Comparison of ENCODE assay signal across 8 mouse cellular contexts in the genomic region with DNA sequence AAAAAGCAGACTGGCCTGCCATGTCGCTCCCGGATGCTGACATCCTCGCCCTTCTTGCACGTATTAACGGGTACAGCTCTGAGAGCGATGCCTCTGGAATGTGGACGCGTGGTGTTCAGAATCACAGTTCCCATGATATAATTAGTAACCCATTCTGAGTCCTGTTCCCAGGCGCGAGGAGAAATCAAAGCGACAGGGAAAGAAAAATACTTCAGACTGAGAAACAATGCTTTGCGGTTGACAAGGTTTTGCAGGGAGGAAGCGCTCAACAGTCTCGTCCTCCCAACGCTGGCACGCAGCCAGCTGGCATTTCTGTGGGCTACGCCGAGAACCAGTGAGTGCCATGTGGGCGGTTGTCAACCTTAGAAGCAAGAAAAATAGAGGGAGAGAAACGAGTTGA.
A peak's percentile ranks its signal among the peaks of the same experiment; 100 is the strongest.
DNase-seq lines count a peak whose midpoint lies in the region; ATAC-seq lines count a peak whose summit lies in the region.

No protein-coding gene starts in this region.

- no peaks in the 10 kb centered on the region for H3K4me1 ChIP-seq in liver, embryonic 12.5 days

- peak; percentile 3 for DNase-seq in liver
- DNase-seq in heart, postnatal 25 days (ENCODE audit: low spot score) = peak; percentile 1
- peak; percentile 53 for DNase-seq in layer of hippocampus, adult 9-10 months (ENCODE audit: low spot score)
- DNase-seq in testis, postnatal 10 days (ENCODE audit: low spot score) = peak; percentile 68
- no peak for DNase-seq in thymus, postnatal 36 days

- intact Hi-C loops in heart, postnatal 25 days (cut with DNase I) = no loop called here

- H3K9ac ChIP-seq in liver, embryonic 12.5 days = no peak overlapping the region

- no peaks in the 10 kb centered on the region for H3K36me3 ChIP-seq in liver, embryonic 12.5 days

- H3K9me3 ChIP-seq in liver, embryonic 12.5 days (replicated peaks) = no peaks in the 10 kb centered on the region

- WGBS in liver, embryonic 12.5 days (ENCODE audit: insufficient replicate concordance) = 71% methylated on average over 20 of the region's 20 CpGs

- no peaks in the 10 kb centered on the region for H3K27me3 ChIP-seq in liver, embryonic 12.5 days (replicated peaks)

- ATAC-seq in liver, embryonic 12.5 days = no peak
- ATAC-seq in common myeloid progenitor, adult 5-6 weeks (replicated peaks; ENCODE audit: low read depth, poor library complexity, severe bottlenecking) = peak; percentile 72
- peak; percentile 39; the same call in 1 of the 2 replicates for ATAC-seq in megakaryocyte progenitor cell, adult 5-6 weeks (replicated peaks; ENCODE audit: poor library complexity)

- no peak overlapping the region for H3K4me2 ChIP-seq in liver, embryonic 12.5 days

- H3K27ac ChIP-seq in liver, embryonic 12.5 days = no peak overlapping the region

- H3K4me3 ChIP-seq in liver, embryonic 12.5 days = no peak overlapping the region

Comparison
In these comparisons a context has a peak if more than half of its experiments do, and no peak if none do; other contexts are left out.
1. DNase-seq: peak in liver (single experiment), heart, postnatal 25 days (single experiment), layer of hippocampus, adult 9-10 months (single experiment) and testis, postnatal 10 days (single experiment); none in thymus, postnatal 36 days (0 of 2).